Mouse (Mus musculus): ENCODE measurements at regions not wholly inside any gene's neighbourhood (a gene's known extent, or its start where the extent isn't known, plus 50 kb on each side); places are given as distances from the start of the nearest gene placed in this dataset.

- no peak for DNase-seq (ENCODE audit: low spot score in 2 of 2)
These were observed 163.2 kb upstream of the Jun start for GRCm38 (mm10) chr4:95215187-95215586.

- no peak for DNase-seq (ENCODE audit: low spot score in 2 of 2)
These were observed 178.4 kb upstream of the Jun start for GRCm38 (mm10) chr4:95230461-95230860.

- no peak for DNase-seq (ENCODE audit: low spot score in 2 of 2)
These were observed 181.0 kb upstream of the Jun start for GRCm38 (mm10) chr4:95233034-95233433.

GRCm38 (mm10) chr4:95234030-95234555, 182.1 kb upstream of the Jun start:
- peak; percentile 10 to 47 for DNase-seq (ENCODE audit: low spot score in 2 of 2)

GRCm38 (mm10) chr4:95247977-95248376, 196.0 kb upstream of the Jun start:
- DNase-seq (ENCODE audit: low spot score in 2 of 2): no peak

- DNase-seq (ENCODE audit: low spot score in 2 of 2): no peak
These were observed 197.0 kb upstream of the Jun start for GRCm38 (mm10) chr4:95249031-95249430.

- no peak for DNase-seq (ENCODE audit: low spot score in 2 of 2)
These were observed 198.1 kb upstream of the Jun start for GRCm38 (mm10) chr4:95250083-95250482.

GRCm38 (mm10) chr4:95269766-95270165, 217.7 kb upstream of the Jun start:
- no peak for DNase-seq (ENCODE audit: low spot score in 2 of 2)

GRCm38 (mm10) chr4:95270389-95270788, 218.4 kb upstream of the Jun start:
- DNase-seq (ENCODE audit: low spot score in 2 of 2): no peak

- no peak for DNase-seq (ENCODE audit: low spot score in 2 of 2)
These were observed 224.2 kb upstream of the Jun start for GRCm38 (mm10) chr4:95276231-95276630.

- DNase-seq (ENCODE audit: low spot score in 2 of 2): no peak
These were observed 226.1 kb upstream of the Jun start for GRCm38 (mm10) chr4:95277989-95278713.

GRCm38 (mm10) chr4:95278714-95279095, 226.7 kb upstream of the Jun start:
- DNase-seq (ENCODE audit: low spot score in 2 of 2): peak; percentile 30 to 45

- DNase-seq (ENCODE audit: low spot score in 2 of 2): no peak
These were observed 227.2 kb upstream of the Jun start for GRCm38 (mm10) chr4:95279200-95279599.

- no peak for DNase-seq (ENCODE audit: low spot score in 2 of 2)
These were observed 230.1 kb upstream of the Jun start for GRCm38 (mm10) chr4:95282083-95282482.

GRCm38 (mm10) chr4:95283789-95284188, 231.8 kb upstream of the Jun start:
- DNase-seq (ENCODE audit: low spot score in 2 of 2): no peak

GRCm38 (mm10) chr4:95284192-95284591, 232.2 kb upstream of the Jun start:
- no peak for DNase-seq (ENCODE audit: low spot score in 2 of 2)

GRCm38 (mm10) chr4:95284696-95285095, 232.7 kb upstream of the Jun start:
- DNase-seq (ENCODE audit: low spot score in 2 of 2): no peak

GRCm38 (mm10) chr4:95290321-95290720, 238.3 kb upstream of the Jun start:
- no peak for DNase-seq (ENCODE audit: low spot score in 2 of 2)

GRCm38 (mm10) chr4:95294110-95294509, 242.1 kb upstream of the Jun start:
- no peak for DNase-seq (ENCODE audit: low spot score in 2 of 2)

- no peak for DNase-seq (ENCODE audit: low spot score in 2 of 2)
These were observed 249.9 kb upstream of the Jun start for GRCm38 (mm10) chr4:95301907-95302306.

- no peak for DNase-seq (ENCODE audit: low spot score in 2 of 2)
These were observed 251.3 kb upstream of the Jun start for GRCm38 (mm10) chr4:95303337-95303736.

GRCm38 (mm10) chr4:95304006-95304405, 252.0 kb upstream of the Jun start:
- no peak for DNase-seq (ENCODE audit: low spot score in 2 of 2)

GRCm38 (mm10) chr4:95307134-95307533, 250.2 kb upstream of the Fggy start:
- no peak for DNase-seq (ENCODE audit: low spot score in 2 of 2)

- no peak for DNase-seq (ENCODE audit: low spot score in 2 of 2)
These were observed 248.8 kb upstream of the Fggy start for GRCm38 (mm10) chr4:95308469-95308895.

Data from urinary bladder, postnatal 36 days (tissue).